Mouse (Mus musculus) cortical plate, adult 2 months (tissue): ENCODE results near the gene Stx4a.

ENCODE experiments used
- CTCF ChIP-seq: fragments of 200-500 bp; IDR thresholded peaks from 2 replicates; pipeline ENCODE4 v1.5.1; 2011; ENCODE audit warnings: mild to moderate bottlenecking, control low read depth, low read length; ENCODE audit not compliant: insufficient read depth; ENCODE audit errors: extremely low read depth
- POLR2A ChIP-seq: fragments of 200-500 bp; IDR thresholded peaks from 2 replicates; pipeline ENCODE4 v1.6.1; 2011; ENCODE audit warnings: mild to moderate bottlenecking, low read length, control low read depth; ENCODE audit not compliant: insufficient read depth; ENCODE audit errors: extremely low read depth

DNA sequence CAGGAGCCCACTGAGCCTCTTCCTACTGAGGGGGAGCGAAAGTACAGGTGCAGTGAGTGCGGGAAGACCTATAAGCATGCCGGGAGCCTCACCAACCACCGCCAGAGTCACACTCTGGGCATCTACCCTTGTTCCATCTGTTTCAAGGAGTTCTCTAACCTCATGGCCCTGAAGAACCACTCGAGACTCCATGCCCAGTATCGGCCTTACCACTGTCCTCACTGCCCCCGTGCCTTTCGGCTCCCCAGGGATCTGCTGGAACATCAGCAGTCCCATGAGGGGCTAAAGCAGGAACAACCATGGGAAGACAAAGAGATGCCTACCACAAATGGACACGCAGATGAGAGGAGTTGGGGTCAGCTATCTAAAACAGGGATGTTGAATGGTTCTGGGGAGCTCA, 55.2 kb downstream of the Stx4a start:
- TF ChIP-seq POLR2A: no peak
- TF ChIP-seq CTCF: no peak
